8 mouse cellular contexts compared by ENCODE assay signal in genomic region chr9:20976961-20977689, GRCm38 (mm10). TPM values are rescaled to one million over a fixed set of nuclear protein-coding genes. Genes with fewer than 3 reads are reported as not detected.
DNase-seq lines count a peak whose midpoint lies in the region; ATAC-seq and TF ChIP-seq lines count a peak whose summit lies in the region.

No protein-coding gene starts in this region.

- H3K9ac ChIP-seq in embryonic facial prominence, embryonic 11.5 days (replicated peaks; ENCODE audit: low read length) = peak overlapping the region; percentile 95
- peak overlapping the region; percentile 91; the same call in 1 of the 2 replicates for H3K9ac ChIP-seq in limb, embryonic 12.5 days (replicated peaks)
- peak overlapping the region; percentile 85 for H3K9ac ChIP-seq in neural tube, embryonic 15.5 days (replicated peaks)

- H3K9me3 ChIP-seq in embryonic facial prominence, embryonic 11.5 days (replicated peaks; ENCODE audit: control insufficient read depth, low read length) = no peaks in the 10 kb centered on the region
- no peaks in the 10 kb centered on the region for H3K9me3 ChIP-seq in limb, embryonic 12.5 days
- no peaks in the 10 kb centered on the region for H3K9me3 ChIP-seq in neural tube, embryonic 15.5 days (replicated peaks)

- DNase-seq in left cerebral cortex, adult 2 months (ENCODE audit: extremely low spot score in 1 of 2, low spot score in 2 of 2) = no peak
- no peak for DNase-seq in left cerebral cortex, postnatal 14 days (ENCODE audit: low spot score in 2 of 2)
- no peak for DNase-seq in embryonic facial prominence, embryonic 11.5 days (ENCODE audit: low spot score)
- no peak for DNase-seq in left cerebral cortex, postnatal 36 days (ENCODE audit: low spot score in 2 of 2)
- no peak for DNase-seq in adrenal gland, adult 8-10 months
- no peak for DNase-seq in spleen, adult 18-20 months

- peak overlapping the region; percentile 80 for H3K4me2 ChIP-seq in embryonic facial prominence, embryonic 11.5 days (ENCODE audit: low read depth, low read length)
- peak overlapping the region; percentile 93 for H3K4me2 ChIP-seq in limb, embryonic 12.5 days
- H3K4me2 ChIP-seq in neural tube, embryonic 15.5 days = peak overlapping the region; percentile 99

- H3K27ac ChIP-seq in left cerebral cortex, adult 2 months = no peak overlapping the region
- peak overlapping the region; percentile 98 for H3K27ac ChIP-seq in embryonic facial prominence, embryonic 11.5 days (replicated peaks; ENCODE audit: low read depth, low read length)
- peak overlapping the region; percentile 99 for H3K27ac ChIP-seq in limb, embryonic 12.5 days
- peak overlapping the region; percentile 80; the same call in 1 of the 2 replicates for H3K27ac ChIP-seq in neural tube, embryonic 15.5 days (replicated peaks)

- no peaks in the 10 kb centered on the region for H3K27me3 ChIP-seq in embryonic facial prominence, embryonic 11.5 days (ENCODE audit: control insufficient read depth, insufficient read depth, low read length)
- no peaks in the 10 kb centered on the region for H3K27me3 ChIP-seq in limb, embryonic 12.5 days
- no peaks in the 10 kb centered on the region for H3K27me3 ChIP-seq in neural tube, embryonic 15.5 days (replicated peaks)

- peak overlapping the region; percentile 83 for H3K4me3 ChIP-seq in left cerebral cortex, adult 2 months
- H3K4me3 ChIP-seq in embryonic facial prominence, embryonic 11.5 days (ENCODE audit: low read depth, low read length) = peak overlapping the region; percentile 86
- peak overlapping the region; percentile 85 for H3K4me3 ChIP-seq in limb, embryonic 12.5 days (replicated peaks)
- peak overlapping the region; percentile 80 for H3K4me3 ChIP-seq in neural tube, embryonic 15.5 days (replicated peaks)

- H3K4me1 ChIP-seq in embryonic facial prominence, embryonic 11.5 days (ENCODE audit: control insufficient read depth, insufficient read depth, low read length) = no peaks in the 10 kb centered on the region; the same call in 1 of the 2 replicates
- H3K4me1 ChIP-seq in limb, embryonic 12.5 days (replicated peaks) = peaks cover 40% of the 10 kb centered on the region
- peaks cover 40% of the 10 kb centered on the region for H3K4me1 ChIP-seq in neural tube, embryonic 15.5 days

- TF ChIP-seq CTCF in left cerebral cortex, adult 2 months (IDR thresholded peaks at IDR 0.05) = no peak; the same call in 1 of the 2 replicates

- 3% methylated on average over 4 of the region's 4 CpGs for WGBS in embryonic facial prominence, embryonic 11.5 days
- WGBS in limb, embryonic 12.5 days = 2% methylated on average over 4 of the region's 4 CpGs
- WGBS in neural tube, embryonic 15.5 days = 4% methylated on average over 4 of the region's 4 CpGs

- H3K36me3 ChIP-seq in embryonic facial prominence, embryonic 11.5 days (replicated peaks; ENCODE audit: control insufficient read depth, insufficient read depth, low read depth, low read length) = no peaks in the 10 kb centered on the region; the same call in 1 of the 2 replicates
- H3K36me3 ChIP-seq in limb, embryonic 12.5 days = no peaks in the 10 kb centered on the region
- H3K36me3 ChIP-seq in neural tube, embryonic 15.5 days = no peaks in the 10 kb centered on the region

- intact Hi-C loops in left cerebral cortex, adult 2 months (cut with DNase I) = no loop called here
- intact Hi-C loops in left cerebral cortex, postnatal 14 days (cut with DNase I) = no loop called here
- intact Hi-C loops in left cerebral cortex, postnatal 36 days (cut with DNase I) = no loop called here

- no peak for ATAC-seq in embryonic facial prominence, embryonic 11.5 days (replicated peaks; ENCODE audit: insufficient number of reproducible peaks, low FRiP score, low TSS enrichment, low read depth)
- ATAC-seq in limb, embryonic 12.5 days (ENCODE audit: insufficient number of reproducible peaks, insufficient read depth, low FRiP score, low TSS enrichment, low read depth) = no peak
- 0 out of 2 replicates have a peak, but pooled peaks have one; percentile 16 for ATAC-seq in neural tube, embryonic 15.5 days (ENCODE audit: low FRiP score)

RNA-seq across cellular contexts. Expression of gene S1pr2, which starts 0.5 kb away (rescaled TPM):
- total RNA-seq in left cerebral cortex, adult 2 months (2021) = 1 to 10 TPM; 3.2 to 4.4 TPM
- 1 to 10 TPM; 1.6 to 1.8 TPM for total RNA-seq in left cerebral cortex, postnatal 14 days (2021)
- polyA plus RNA-seq in embryonic facial prominence, embryonic 11.5 days (2014; fragmentation: Nextera tagmentation; extraction: Ambion mirVana) = 37.5 and 43.6 TPM in 2 replicates
- 52.9 and 53.4 TPM in 2 replicates for polyA plus RNA-seq in limb, embryonic 12.5 days (2016; fragmentation: Nextera tagmentation; extraction: Ambion mirVana)
- polyA plus RNA-seq in neural tube, embryonic 15.5 days (2015; fragmentation: Nextera tagmentation; extraction: Ambion mirVana) = 8.8 and 17.9 TPM in 2 replicates
- 1 to 10 TPM; 3.0 to 3.6 TPM for total RNA-seq in left cerebral cortex, postnatal 36 days (2021)
- total RNA-seq in adrenal gland, adult 8-10 months (2022) = 10 to 100 TPM; 18.8 to 36.9 (median 26.6) TPM

RNA-seq across cellular contexts. Expression of gene Dnmt1, which starts 17.4 kb away (rescaled TPM):
- total RNA-seq in left cerebral cortex, adult 2 months (2021) = 10 to 100 TPM; 44.5 to 44.6 TPM
- total RNA-seq in left cerebral cortex, postnatal 14 days (2021) = 10 to 100 TPM; 39.9 to 43.6 TPM
- 82.0 and 88.1 TPM in 2 replicates for polyA plus RNA-seq in embryonic facial prominence, embryonic 11.5 days (2014; fragmentation: Nextera tagmentation; extraction: Ambion mirVana)
- polyA plus RNA-seq in limb, embryonic 12.5 days (2016; fragmentation: Nextera tagmentation; extraction: Ambion mirVana) = 135 and 144 TPM in 2 replicates
- polyA plus RNA-seq in neural tube, embryonic 15.5 days (2015; fragmentation: Nextera tagmentation; extraction: Ambion mirVana) = 51.6 and 60.8 TPM in 2 replicates
- 10 to 100 TPM; 40.1 to 43.0 TPM for total RNA-seq in left cerebral cortex, postnatal 36 days (2021)
- 10 to 100 TPM; 39.6 to 63.8 (median 47.8) TPM for total RNA-seq in adrenal gland, adult 8-10 months (2022)

RNA-seq across cellular contexts. Expression of gene Mrpl4, which starts 25.4 kb away (rescaled TPM):
- total RNA-seq in left cerebral cortex, adult 2 months (2021) = 10 to 100 TPM; 59.2 to 64.2 TPM
- 10 to 100 TPM; 58.7 to 62.9 TPM for total RNA-seq in left cerebral cortex, postnatal 14 days (2021)
- 139 and 147 TPM in 2 replicates for polyA plus RNA-seq in embryonic facial prominence, embryonic 11.5 days (2014; fragmentation: Nextera tagmentation; extraction: Ambion mirVana)
- polyA plus RNA-seq in limb, embryonic 12.5 days (2016; fragmentation: Nextera tagmentation; extraction: Ambion mirVana) = 134 and 135 TPM in 2 replicates
- 114 and 123 TPM in 2 replicates for polyA plus RNA-seq in neural tube, embryonic 15.5 days (2015; fragmentation: Nextera tagmentation; extraction: Ambion mirVana)
- total RNA-seq in left cerebral cortex, postnatal 36 days (2021) = 10 to 100 TPM; 59.6 to 62.5 TPM
- 100 to 1,000 TPM; 124 to 131 (median 129) TPM for total RNA-seq in adrenal gland, adult 8-10 months (2022)

RNA-seq across cellular contexts. Expression of gene Icam1, which starts 38.7 kb away (rescaled TPM):
- 1 to 10 TPM; 2.0 to 3.6 TPM for total RNA-seq in left cerebral cortex, adult 2 months (2021)
- total RNA-seq in left cerebral cortex, postnatal 14 days (2021) = 1 to 10 TPM; 3.0 to 3.6 TPM
- polyA plus RNA-seq in embryonic facial prominence, embryonic 11.5 days (2014; fragmentation: Nextera tagmentation; extraction: Ambion mirVana) = 4.5 and 5.8 TPM in 2 replicates
- 8.8 and 8.9 TPM in 2 replicates for polyA plus RNA-seq in limb, embryonic 12.5 days (2016; fragmentation: Nextera tagmentation; extraction: Ambion mirVana)
- 4.2 and 16.9 TPM in 2 replicates for polyA plus RNA-seq in neural tube, embryonic 15.5 days (2015; fragmentation: Nextera tagmentation; extraction: Ambion mirVana)
- total RNA-seq in left cerebral cortex, postnatal 36 days (2021) = 1 to 10 TPM; 2.4 to 3.2 TPM
- 10 to 100 TPM; 14.9 to 33.1 (median 22.2) TPM for total RNA-seq in adrenal gland, adult 8-10 months (2022)

RNA-seq across cellular contexts. Expression of gene Icam4, which starts 52.0 kb away (rescaled TPM):
- 1 to 10 TPM; 1.5 to 1.6 TPM for total RNA-seq in left cerebral cortex, adult 2 months (2021)
- total RNA-seq in left cerebral cortex, postnatal 14 days (2021) = under 1 TPM in 1 of 2 experiments, not detected in 1; 0.86 TPM
- 5.6 and 6.1 TPM in 2 replicates for polyA plus RNA-seq in embryonic facial prominence, embryonic 11.5 days (2014; fragmentation: Nextera tagmentation; extraction: Ambion mirVana)
- polyA plus RNA-seq in limb, embryonic 12.5 days (2016; fragmentation: Nextera tagmentation; extraction: Ambion mirVana) = 1.9 and 2.5 TPM in 2 replicates
- 0.54 TPM in 1 of 2 replicates, not detected in the other for polyA plus RNA-seq in neural tube, embryonic 15.5 days (2015; fragmentation: Nextera tagmentation; extraction: Ambion mirVana)
- 1 to 10 TPM; 1.2 to 1.3 TPM for total RNA-seq in left cerebral cortex, postnatal 36 days (2021)
- total RNA-seq in adrenal gland, adult 8-10 months (2022) = 1 to 10 TPM; 1.6 to 7.8 (median 5.4) TPM
